15 mouse cellular contexts compared by ENCODE assay signal in genomic region chr4:139589351-139590027, GRCm38 (mm10). TPM values are rescaled to one million over a fixed set of nuclear protein-coding genes. Genes with fewer than 3 reads are reported as not detected.
DNase-seq lines count a peak whose midpoint lies in the region; ATAC-seq and TF ChIP-seq lines count a peak whose summit lies in the region.
"Had no signal": no experiment of that assay in that cellular context is flagged by ENCODE, and none has a peak within 500 bp of the region (broad histone marks: within the 10 kb centered on the region; RNA-seq: fewer than 3 reads in every experiment).

No protein-coding gene starts in this region.

- no peak for TF ChIP-seq POLR2A in brain, embryonic 14.5 days (IDR thresholded peaks at IDR 0.05; ENCODE audit: borderline replicate concordance, extremely low read depth, insufficient read depth, insufficient read length, poor library complexity, severe bottlenecking)

- peaks cover 25 to 33% of the 10 kb centered on the region in 2 experiments for H3K4me1 ChIP-seq in heart, embryonic 14.5 days (ENCODE audit: control insufficient read depth in 2 of 2, insufficient read depth in 2 of 2, low read length in 2 of 2)
- H3K4me1 ChIP-seq in embryonic facial prominence, embryonic 12.5 days = peaks cover 33% of the 10 kb centered on the region
- peaks cover 18% of the 10 kb centered on the region; the same call in 1 of the 2 replicates for H3K4me1 ChIP-seq in midbrain, embryonic 12.5 days
- peaks cover 26% of the 10 kb centered on the region for H3K4me1 ChIP-seq in liver, embryonic 11.5 days (replicated peaks; ENCODE audit: control insufficient read depth, insufficient read depth, low read length)

- TF ChIP-seq CTCF in brain, embryonic 14.5 days (IDR thresholded peaks at IDR 0.05; ENCODE audit: borderline replicate concordance, extremely low read depth, insufficient read depth, insufficient read length) = no peak

- 0 out of 2 replicates have a peak overlapping the region, but pooled peaks have one; percentile 26 for H3K9ac ChIP-seq in heart, embryonic 14.5 days (ENCODE audit: low read length)
- no peak overlapping the region for H3K9ac ChIP-seq in embryonic facial prominence, embryonic 12.5 days
- no peak overlapping the region for H3K9ac ChIP-seq in midbrain, embryonic 12.5 days (replicated peaks)
- H3K9ac ChIP-seq in liver, embryonic 11.5 days (ENCODE audit: low read depth, low read length) = no peak overlapping the region
- H3K9ac ChIP-seq: stomach, embryonic 15.5 days had no signal

- H3K4me2 ChIP-seq in heart, embryonic 14.5 days (ENCODE audit: low read length) = no peak overlapping the region
- H3K4me2 ChIP-seq in embryonic facial prominence, embryonic 12.5 days (replicated peaks) = no peak overlapping the region
- no peak overlapping the region for H3K4me2 ChIP-seq in midbrain, embryonic 12.5 days (replicated peaks)
- H3K4me2 ChIP-seq in liver, embryonic 11.5 days = no peak overlapping the region
- H3K4me2 ChIP-seq: heart, embryonic 11.5 days; stomach, embryonic 15.5 days had no signal

- DNase-seq in heart, postnatal 25 days (ENCODE audit: low spot score) = no peak
- peak; percentile 24 for DNase-seq in brain, embryonic 14.5 days (ENCODE audit: low read depth)
- no peak for DNase-seq in liver, embryonic 11.5 days (ENCODE audit: low spot score)
- no peak for DNase-seq in layer of hippocampus, adult 9-10 months (ENCODE audit: low spot score)
- DNase-seq: adrenal gland, postnatal 36 days; kidney, postnatal 36 days had no signal

- WGBS in heart, embryonic 14.5 days = 50% methylated on average over 5 of the region's 5 CpGs
- WGBS in embryonic facial prominence, embryonic 12.5 days = 38% methylated on average over 5 of the region's 5 CpGs
- 51% methylated on average over 5 of the region's 5 CpGs for WGBS in midbrain, embryonic 12.5 days
- WGBS in liver, embryonic 11.5 days = 68% methylated on average over 5 of the region's 5 CpGs

- no peaks in the 10 kb centered on the region for H3K27me3 ChIP-seq in heart, embryonic 14.5 days (ENCODE audit: control insufficient read depth, insufficient read depth, low read length)
- no peaks in the 10 kb centered on the region for H3K27me3 ChIP-seq in embryonic facial prominence, embryonic 12.5 days
- no peaks in the 10 kb centered on the region for H3K27me3 ChIP-seq in midbrain, embryonic 12.5 days
- H3K27me3 ChIP-seq in liver, embryonic 11.5 days (replicated peaks; ENCODE audit: control insufficient read depth, insufficient read depth, low read length) = no peaks in the 10 kb centered on the region
- H3K27me3 ChIP-seq: stomach, embryonic 15.5 days had no signal

- no peak overlapping the region for H3K4me3 ChIP-seq in heart, embryonic 14.5 days (ENCODE audit: control insufficient read depth in 1 of 2, insufficient read depth in 1 of 2, low read depth in 1 of 2, low read length in 2 of 2)
- H3K4me3 ChIP-seq in embryonic facial prominence, embryonic 12.5 days = no peak overlapping the region
- no peak overlapping the region for H3K4me3 ChIP-seq in midbrain, embryonic 12.5 days
- no peak overlapping the region for H3K4me3 ChIP-seq in liver, embryonic 11.5 days (ENCODE audit: low read depth, low read length)
- H3K4me3 ChIP-seq: erythroblast, embryonic 14.5 days; stomach, embryonic 15.5 days had no signal

- intact Hi-C loops in heart, postnatal 25 days (cut with DNase I) = no loop called here

- H3K9me3 ChIP-seq in heart, embryonic 14.5 days (ENCODE audit: control insufficient read depth, low read length) = no peaks in the 10 kb centered on the region
- H3K9me3 ChIP-seq in embryonic facial prominence, embryonic 12.5 days = no peaks in the 10 kb centered on the region
- no peaks in the 10 kb centered on the region for H3K9me3 ChIP-seq in midbrain, embryonic 12.5 days
- H3K9me3 ChIP-seq in liver, embryonic 11.5 days (ENCODE audit: control insufficient read depth, low read length) = no peaks in the 10 kb centered on the region
- H3K9me3 ChIP-seq: stomach, embryonic 15.5 days had no signal

- no peaks in the 10 kb centered on the region for H3K36me3 ChIP-seq in heart, embryonic 14.5 days (ENCODE audit: control insufficient read depth, insufficient read depth, low read length)
- no peaks in the 10 kb centered on the region for H3K36me3 ChIP-seq in embryonic facial prominence, embryonic 12.5 days
- H3K36me3 ChIP-seq in midbrain, embryonic 12.5 days = no peaks in the 10 kb centered on the region
- no peaks in the 10 kb centered on the region for H3K36me3 ChIP-seq in liver, embryonic 11.5 days (ENCODE audit: control insufficient read depth, insufficient read depth, low read length)
- H3K36me3 ChIP-seq: stomach, embryonic 15.5 days had no signal

- ATAC-seq in heart, embryonic 14.5 days (ENCODE audit: insufficient number of reproducible peaks, insufficient read depth, low FRiP score, low read depth) = no peak
- ATAC-seq in embryonic facial prominence, embryonic 12.5 days (ENCODE audit: insufficient number of reproducible peaks, insufficient read depth, low FRiP score, low TSS enrichment) = no peak
- no peak for ATAC-seq in midbrain, embryonic 12.5 days (ENCODE audit: low FRiP score, low read depth)
- ATAC-seq in liver, embryonic 11.5 days (replicated peaks; ENCODE audit: low FRiP score) = no peak
- ATAC-seq: inflammation-experienced regulatory T-cells, adult 6 months had no signal

- H3K27ac ChIP-seq in heart, embryonic 14.5 days (replicated peaks in 1 of 2; ENCODE audit: control insufficient read depth in 1 of 2, insufficient read depth in 1 of 2, low read depth in 2 of 2, low read length in 2 of 2) = no peak overlapping the region
- H3K27ac ChIP-seq in embryonic facial prominence, embryonic 12.5 days = 0 out of 2 replicates have a peak overlapping the region, but pooled peaks have one; percentile 20
- H3K27ac ChIP-seq in midbrain, embryonic 12.5 days (replicated peaks) = peak overlapping the region; percentile 64
- H3K27ac ChIP-seq in liver, embryonic 11.5 days (ENCODE audit: low read depth, low read length) = no peak overlapping the region
- H3K27ac ChIP-seq: macrophage; stomach, embryonic 15.5 days had no signal

RNA-seq across cellular contexts. Expression of gene Gm21969, which starts 13.5 kb away (rescaled TPM):
- polyA plus RNA-seq in heart, embryonic 14.5 days (2014; fragmentation: Nextera tagmentation; extraction: Ambion mirVana) = not detected in 2 replicates
- not detected for total RNA-seq in heart, postnatal 25 days (2021)
- not detected in 2 replicates for polyA plus RNA-seq in brain, embryonic 14.5 days (2012; rRNA removed)
- not detected in 2 replicates for polyA plus RNA-seq in embryonic facial prominence, embryonic 12.5 days (2016; fragmentation: Nextera tagmentation; extraction: Ambion mirVana)
- not detected in 2 replicates for polyA plus RNA-seq in midbrain, embryonic 12.5 days (2016; fragmentation: Nextera tagmentation; extraction: Ambion mirVana)
- polyA plus RNA-seq in liver, embryonic 11.5 days (2014; fragmentation: Nextera tagmentation; extraction: Ambion mirVana) = not detected in 2 replicates
- total RNA-seq: adrenal gland, postnatal 36 days; left cerebral cortex, adult 8-10 months had no signal
- polyA plus RNA-seq: heart, embryonic 11.5 days; inflammation-experienced regulatory T-cells, adult 6 months; macrophage; stomach, embryonic 15.5 days had no signal

RNA-seq across cellular contexts. Expression of gene Aldh4a1, which starts 33.2 kb away (rescaled TPM):
- 13.0 and 13.4 TPM in 2 replicates for polyA plus RNA-seq in heart, embryonic 14.5 days (2014; fragmentation: Nextera tagmentation; extraction: Ambion mirVana)
- 10 to 100 TPM; 64.1 to 68.5 TPM for total RNA-seq in heart, postnatal 25 days (2021)
- 24.2 and 26.4 TPM in 2 replicates for polyA plus RNA-seq in brain, embryonic 14.5 days (2012; rRNA removed)
- 25.6 and 27.1 TPM in 2 replicates for polyA plus RNA-seq in embryonic facial prominence, embryonic 12.5 days (2016; fragmentation: Nextera tagmentation; extraction: Ambion mirVana)
- 17.5 and 19.6 TPM in 2 replicates for polyA plus RNA-seq in midbrain, embryonic 12.5 days (2016; fragmentation: Nextera tagmentation; extraction: Ambion mirVana)
- 45.2 and 52.0 TPM in 2 replicates for polyA plus RNA-seq in liver, embryonic 11.5 days (2014; fragmentation: Nextera tagmentation; extraction: Ambion mirVana)

RNA-seq across cellular contexts. Expression of gene Iffo2, which starts 59.1 kb away (rescaled TPM):
- 4.4 and 4.6 TPM in 2 replicates for polyA plus RNA-seq in heart, embryonic 14.5 days (2014; fragmentation: Nextera tagmentation; extraction: Ambion mirVana)
- total RNA-seq in heart, postnatal 25 days (2021) = 1 to 10 TPM; 5.5 to 6.0 TPM
- polyA plus RNA-seq in brain, embryonic 14.5 days (2012; rRNA removed) = 5.6 and 11.0 TPM in 2 replicates
- polyA plus RNA-seq in embryonic facial prominence, embryonic 12.5 days (2016; fragmentation: Nextera tagmentation; extraction: Ambion mirVana) = 6.1 and 6.4 TPM in 2 replicates
- 4.2 TPM in 2 replicates for polyA plus RNA-seq in midbrain, embryonic 12.5 days (2016; fragmentation: Nextera tagmentation; extraction: Ambion mirVana)
- 1.8 and 2.2 TPM in 2 replicates for polyA plus RNA-seq in liver, embryonic 11.5 days (2014; fragmentation: Nextera tagmentation; extraction: Ambion mirVana)
- polyA plus RNA-seq: erythroblast, embryonic 14.5 days had no signal

Comparison
In these comparisons a context has a peak if more than half of its experiments do, and no peak if none do; other contexts are left out.
1. H3K27ac ChIP-seq: peak in embryonic facial prominence, embryonic 12.5 days (single experiment) and midbrain, embryonic 12.5 days (single experiment); none in heart, embryonic 14.5 days (0 of 2) and liver, embryonic 11.5 days (single experiment).